Mouse (Mus musculus) small intestine, adult 10 weeks (tissue): ENCODE measurements around the gene Helq. TPM values are rescaled to one million over a fixed set of nuclear protein-coding genes. Genes with fewer than 3 reads are reported as not detected.

Source experiments
- polyA plus RNA-seq: library from polyadenylated mRNA; stranded (reverse); fragments of 350-450 nt; fragmentation: Illumina TruSeq; extraction: RNeasy Lipid Tissue Mini Kit (QIAGEN cat#74804); gene quantifications from one replicate; pipeline ENCODE4 v1.2.3, GENCODE M21; 2014; ENCODE audit warnings: low replicate concordance

The Helq gene
- polyA plus RNA-seq: 10.3 TPM

GRCm38 (mm10) chr5:100798165-100798860 lies at the start of gene Helq, which contains the start of gene Mrps18c:
Gene Helq (minus strand): TSS chr5:100798598.
Gene Mrps18c (plus strand): TSS chr5:100798627.

DNA sequence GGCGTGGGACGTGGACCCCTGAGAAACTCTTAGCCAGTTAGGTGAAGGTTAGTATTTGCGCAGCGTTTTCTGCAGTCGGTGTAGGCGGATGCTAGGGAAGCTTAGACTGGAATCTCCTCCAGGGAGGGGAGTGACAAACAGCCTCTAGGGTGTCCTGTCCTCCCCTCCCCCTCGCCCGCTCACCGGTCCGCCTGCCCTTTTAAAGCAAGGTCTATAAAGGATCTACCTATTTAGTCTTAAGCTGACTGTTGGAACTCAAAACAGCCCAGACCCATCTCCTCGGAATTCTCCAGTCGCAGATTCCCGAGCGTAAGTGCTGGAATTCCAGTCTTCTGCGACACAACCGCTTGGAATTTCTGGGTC lies 47.1 kb upstream of the Helq start, which contains the start of gene Gpat3:
Gpat3 (plus strand) TSS at position 229 of the 363 bp plus-strand sequence.

GRCm38 (mm10) chr5:100820483-100821184 lies 22.2 kb upstream of the Helq start, which contains the start of gene Abraxas1:
Gene Abraxas1 (minus strand): TSS chr5:100820965.

GRCm38 (mm10) chr5:100719235-100720088 lies 78.9 kb downstream of the Helq start, which contains the start of gene Hpse:
Gene Hpse (minus strand): TSS chr5:100719716.

Other genes with a start within 250 kb of the Helq start
- gene Plac8, start 226.4 kb downstream of the Helq start, polyA plus RNA-seq: 1,677 TPM
- 12.3 TPM for gene Coq2, start 123.5 kb downstream of the Helq start, polyA plus RNA-seq
- gene Hpse, start 78.9 kb downstream of the Helq start, polyA plus RNA-seq: 8.0 TPM
- gene Mrps18c, start within 50 bp of the Helq start, polyA plus RNA-seq: 274 TPM
- 36.6 TPM for gene Abraxas1, start 22.4 kb upstream of the Helq start, polyA plus RNA-seq
- 99.4 TPM for gene Gpat3, start 47.1 kb upstream of the Helq start, polyA plus RNA-seq